Mouse (Mus musculus) gastrocnemius, postnatal 4 days (tissue): ENCODE measurements at regions not wholly inside any gene's neighbourhood (a gene's known extent, or its start where the extent isn't known, plus 50 kb on each side); places are given as distances from the start of the nearest gene placed in this dataset.

Experiments
- DNase-seq, 2 experiments: peaks; one replicate each; pipeline ENCODE4 v3.0.0; 2021 to 2022; ENCODE audit warnings: low spot score in 2 of 2, mixed read lengths in 2 of 2

- DNase-seq, result no peak
Observed at GRCm38 (mm10) chr1:142838663-142839062, 801.8 kb upstream of the B3galt2 start.

GRCm38 (mm10) chr1:142867024-142867700, 773.3 kb upstream of the B3galt2 start:
- no peak for DNase-seq

- no peak for DNase-seq
Observed at GRCm38 (mm10) chr1:142891842-142892241, 748.6 kb upstream of the B3galt2 start.

GRCm38 (mm10) chr1:142893156-142893555, 747.3 kb upstream of the B3galt2 start:
- no peak for DNase-seq

- no peak for DNase-seq
Observed at GRCm38 (mm10) chr1:142894145-142894544, 746.3 kb upstream of the B3galt2 start.

GRCm38 (mm10) chr1:142895081-142895480, 745.4 kb upstream of the B3galt2 start:
- no peak for DNase-seq

- DNase-seq, result no peak
Observed at GRCm38 (mm10) chr1:142909907-142910306, 730.6 kb upstream of the B3galt2 start.

GRCm38 (mm10) chr1:142956686-142957085, 683.8 kb upstream of the B3galt2 start:
- no peak for DNase-seq

- no peak for DNase-seq
Observed at GRCm38 (mm10) chr1:142971475-142971874, 669.0 kb upstream of the B3galt2 start.

- no peak for DNase-seq
Observed at GRCm38 (mm10) chr1:142973387-142973786, 667.1 kb upstream of the B3galt2 start.

- no peak for DNase-seq
Observed at GRCm38 (mm10) chr1:142982994-142983393, 657.5 kb upstream of the B3galt2 start.

- DNase-seq, result no peak
Observed at GRCm38 (mm10) chr1:142983641-142984040, 656.8 kb upstream of the B3galt2 start.

- DNase-seq, result no peak
Observed at GRCm38 (mm10) chr1:142985516-142985915, 654.9 kb upstream of the B3galt2 start.

GRCm38 (mm10) chr1:143000216-143000615, 640.2 kb upstream of the B3galt2 start:
- no peak for DNase-seq

GRCm38 (mm10) chr1:143001112-143001511, 639.4 kb upstream of the B3galt2 start:
- DNase-seq, result no peak

GRCm38 (mm10) chr1:143006045-143006444, 634.4 kb upstream of the B3galt2 start:
- no peak for DNase-seq

GRCm38 (mm10) chr1:143019982-143020381, 620.5 kb upstream of the B3galt2 start:
- DNase-seq, result no peak

- DNase-seq, result no peak
Observed at GRCm38 (mm10) chr1:143053161-143053560, 587.3 kb upstream of the B3galt2 start.

- DNase-seq, result no peak
Observed at GRCm38 (mm10) chr1:143053599-143053998, 586.9 kb upstream of the B3galt2 start.

- DNase-seq, result no peak
Observed at GRCm38 (mm10) chr1:143054451-143055024, 585.9 kb upstream of the B3galt2 start.

- no peak for DNase-seq
Observed at GRCm38 (mm10) chr1:143060698-143061576, 579.5 kb upstream of the B3galt2 start.

- DNase-seq, result no peak
Observed at GRCm38 (mm10) chr1:143065493-143065892, 575.0 kb upstream of the B3galt2 start.
